Mouse (Mus musculus): ENCODE results near the gene Usp8. TPM values are rescaled to one million over a fixed set of nuclear protein-coding genes. Genes with fewer than 3 reads are reported as not detected.

The Usp8 gene
- 4.5 and 5.8 TPM in 2 replicates for polyA plus RNA-seq (2012; rRNA removed; ENCODE audit: low replicate concordance)

DNA sequence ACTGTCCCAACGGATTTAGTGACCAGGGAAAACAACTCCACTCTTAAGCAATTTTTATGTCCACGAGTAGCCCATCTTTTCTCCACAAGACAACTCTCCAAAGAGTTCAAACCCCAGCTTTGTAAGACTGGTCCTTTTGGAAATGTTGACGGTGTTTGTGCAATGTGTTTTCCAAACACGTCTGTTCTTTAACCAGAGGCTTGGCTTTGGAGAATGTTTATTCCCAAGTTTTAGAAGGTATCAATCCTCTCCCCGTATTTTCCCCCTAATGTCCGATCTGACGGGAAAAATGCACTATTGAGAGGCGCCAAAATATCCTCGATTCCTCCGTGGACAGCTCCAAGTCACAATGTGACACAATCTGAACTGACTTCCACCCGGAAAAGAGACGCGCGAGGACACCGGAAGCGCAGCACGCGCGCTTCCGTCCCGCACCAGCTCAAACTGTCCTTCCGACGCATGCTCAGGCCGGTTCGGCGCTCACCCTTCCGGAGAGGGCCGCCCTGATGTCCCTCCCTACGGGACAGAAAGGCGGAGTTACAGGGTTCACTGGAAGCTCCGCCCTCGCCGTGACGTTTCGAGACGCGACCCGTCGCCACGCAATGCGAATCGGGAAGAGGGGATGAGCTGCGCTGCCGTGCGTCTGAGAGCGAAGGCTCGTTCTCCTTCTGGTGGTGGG lies at the start of gene Usp8:
Gene Usp8, plus strand, starts transcription at position 570 of the 679 bp plus-strand sequence.

DNA sequence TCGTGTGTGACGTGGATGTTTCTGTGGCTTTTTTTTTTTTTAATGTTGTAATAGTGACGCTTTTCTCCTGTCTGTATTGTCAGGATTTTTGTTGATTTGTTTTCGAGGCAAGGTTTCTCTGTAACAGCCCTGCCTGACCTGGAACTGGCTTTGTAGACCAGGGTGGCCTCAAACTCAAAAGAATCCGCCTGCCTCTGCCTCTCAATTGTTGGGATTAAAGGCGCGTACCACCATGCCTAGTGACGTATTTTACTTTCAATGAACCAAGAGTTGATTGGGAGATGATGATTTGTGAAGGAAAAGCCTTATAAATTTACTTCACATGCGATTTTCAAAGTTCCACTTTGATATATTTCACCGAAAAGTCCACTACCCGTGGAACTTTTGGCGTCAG lies 31.0 kb upstream of the Usp8 start, which contains the start of gene Gabpb1:
Gene Gabpb1, minus strand, starts transcription at position 216 of the 394 bp plus-strand sequence.

DNA sequence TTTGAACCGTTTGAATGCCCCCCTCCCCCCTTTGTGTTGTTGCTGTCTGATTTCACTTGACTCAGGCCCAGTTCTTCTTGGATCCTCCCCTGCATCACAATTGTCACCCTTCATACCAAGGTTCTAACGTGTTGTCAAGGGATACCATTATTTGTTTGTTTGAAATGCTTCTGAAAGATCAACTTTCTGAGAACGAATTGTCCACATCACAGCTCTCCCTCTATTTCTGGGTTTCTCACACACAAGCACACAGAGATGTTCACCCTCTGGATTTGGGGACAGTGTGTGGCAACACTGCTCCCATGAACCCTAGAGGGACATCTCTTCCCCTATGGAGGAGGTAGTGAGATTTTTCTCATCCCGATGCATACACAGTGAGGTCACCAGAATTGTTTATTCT lies 76.2 kb downstream of the Usp8 start, which contains the start of gene Usp50:
Gene Usp50, minus strand, starts transcription at position 101 of the 400 bp plus-strand sequence.

Other genes with a start within 250 kb of the Usp8 start
- gene Atp8b4, start 206.7 kb upstream of the Usp8 start, polyA plus RNA-seq (2012; rRNA removed; ENCODE audit: low replicate concordance): 0.02 and 0.05 TPM in 2 replicates
- gene Slc27a2, start 154.9 kb upstream of the Usp8 start, polyA plus RNA-seq (2012; rRNA removed; ENCODE audit: low replicate concordance): 199 and 216 TPM in 2 replicates
- 0.77 and 1.2 TPM in 2 replicates for gene Hdc, start 88.0 kb upstream of the Usp8 start, polyA plus RNA-seq (2012; rRNA removed; ENCODE audit: low replicate concordance)
- gene Gabpb1, start 31.0 kb upstream of the Usp8 start, polyA plus RNA-seq (2012; rRNA removed; ENCODE audit: low replicate concordance): 1.7 and 2.0 TPM in 2 replicates
- 0.27 and 0.31 TPM in 2 replicates for gene Usp50, start 76.1 kb downstream of the Usp8 start, polyA plus RNA-seq (2012; rRNA removed; ENCODE audit: low replicate concordance)
- gene Trpm7, start 168.9 kb downstream of the Usp8 start, polyA plus RNA-seq (2012; rRNA removed; ENCODE audit: low replicate concordance): 0.46 and 0.95 TPM in 2 replicates
- gene Sppl2a, start 225.9 kb downstream of the Usp8 start, polyA plus RNA-seq (2012; rRNA removed; ENCODE audit: low replicate concordance): 5.8 and 6.2 TPM in 2 replicates

All from duodenum, adult 2 months (tissue).